Mouse (Mus musculus) heart, embryonic 10.5 days (tissue): ENCODE results near the gene Trio. TPM values are rescaled to one million over a fixed set of nuclear protein-coding genes. Genes with fewer than 3 reads are reported as not detected.

Experiments used
- DNase-seq: peaks from one replicate; pipeline ENCODE4 v3.0.0-alpha.2; 2017; ENCODE audit warnings: low spot score
- H3K27ac ChIP-seq: fragments of 300-500 bp; sonication (generic); 2 replicates; pipeline ENCODE4 v1.5.1; 2016; ENCODE audit warnings: mild to moderate bottlenecking
- H3K27me3 ChIP-seq: fragments of 300-500 bp; sonication (generic); 2 replicates; pipeline ENCODE4 v1.6.1; 2016; ENCODE audit warnings: mild to moderate bottlenecking; ENCODE audit not compliant: poor library complexity, insufficient read depth, severe bottlenecking
- H3K36me3 ChIP-seq: fragments of 300-500 bp; sonication (generic); 2 replicates; pipeline ENCODE4 v1.6.1; 2016; ENCODE audit warnings: mild to moderate bottlenecking, moderate library complexity
- H3K4me1 ChIP-seq: fragments of 300-500 bp; sonication (generic); 2 replicates; pipeline ENCODE4 v1.6.1; 2016; ENCODE audit warnings: mild to moderate bottlenecking
- H3K4me3 ChIP-seq: fragments of 300-500 bp; sonication (generic); 2 replicates; pipeline ENCODE4 v1.5.1; 2016; ENCODE audit warnings: mild to moderate bottlenecking, moderate library complexity
- H3K9me3 ChIP-seq: fragments of 300-500 bp; sonication (generic); 2 replicates; pipeline ENCODE4 v1.6.1; 2016; ENCODE audit warnings: mild to moderate bottlenecking, moderate library complexity
- WGBS: fragments of 180-500 bp; shearing (Covaris S2); methylation state at CpG from one replicate; pipeline ENCODE4 v1.1.7; 2016; 5-methylcytosine and 5-hydroxymethylcytosine counted together
- polyA plus RNA-seq: library from polyadenylated mRNA; unstranded; fragments of >200 nt; fragmentation: Nextera tagmentation; extraction: Ambion mirVana; gene quantifications from 2 replicates; pipeline ENCODE4 v1.2.1, GENCODE M21; 2016

The Trio gene
- polyA plus RNA-seq, 1 experiment from 2014 or later: 22.7 TPM

DNA sequence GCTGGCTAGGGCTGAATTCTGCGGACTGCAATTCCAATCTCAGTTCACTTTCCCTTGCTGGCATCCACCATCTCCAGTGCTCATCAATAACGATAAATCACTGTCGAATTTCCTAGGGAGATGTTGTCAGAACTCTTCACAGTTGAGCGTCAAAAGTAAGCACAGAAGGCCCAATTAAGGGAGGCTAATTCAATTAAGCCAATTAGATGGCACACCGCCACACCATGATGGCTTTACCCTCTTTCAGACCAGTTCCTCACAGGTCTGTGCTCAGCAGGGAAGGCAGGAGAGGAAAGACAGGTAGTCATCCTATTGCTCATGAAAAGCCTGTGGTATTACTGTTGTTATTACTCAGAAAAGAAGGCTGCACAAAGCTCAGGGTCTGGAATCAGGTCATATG is 133.6 kb downstream of the Trio start:
- H3K4me3 ChIP-seq: no peak overlapping the region
- H3K27ac ChIP-seq: no peak overlapping the region
- H3K9me3 ChIP-seq: no peaks in the 10 kb centered on the region
- WGBS: 83% methylated on average over 5 of the region's 5 CpGs
- no peak for DNase-seq
- peaks cover 7% of the 10 kb centered on the region; the same call in 1 of the 2 replicates for H3K4me1 ChIP-seq
- H3K36me3 ChIP-seq: peaks cover 57% of the 10 kb centered on the region; the same call in 1 of the 2 replicates
- H3K27me3 ChIP-seq: no peaks in the 10 kb centered on the region

DNA sequence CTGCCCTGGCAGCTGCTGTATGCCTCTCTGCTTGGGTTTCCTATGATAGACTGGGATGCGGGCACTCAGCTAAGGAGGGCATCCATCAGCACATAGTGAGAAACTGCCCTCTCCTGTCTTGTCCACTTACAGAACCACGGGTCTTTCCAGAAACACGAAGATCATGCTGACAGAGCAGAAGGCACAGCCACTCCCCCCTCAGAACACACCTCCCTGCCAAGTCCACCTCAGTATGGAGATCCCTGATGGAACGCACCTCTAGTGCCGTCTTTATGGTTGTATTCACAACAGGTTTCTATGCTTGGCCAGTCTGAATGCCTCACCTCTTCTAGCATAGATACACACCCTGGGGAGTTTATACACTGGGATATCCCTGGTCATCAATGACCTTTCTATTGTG is 135.0 kb downstream of the Trio start:
- peaks cover 55% of the 10 kb centered on the region; the same call in 1 of the 2 replicates for H3K36me3 ChIP-seq
- H3K9me3 ChIP-seq: no peaks in the 10 kb centered on the region
- H3K27me3 ChIP-seq: no peaks in the 10 kb centered on the region
- no peak for DNase-seq
- H3K4me1 ChIP-seq: peaks cover 10% of the 10 kb centered on the region; the same call in 1 of the 2 replicates
- H3K27ac ChIP-seq: no peak overlapping the region
- no peak overlapping the region for H3K4me3 ChIP-seq
- 91% methylated on average over 5 of the region's 5 CpGs for WGBS

DNA sequence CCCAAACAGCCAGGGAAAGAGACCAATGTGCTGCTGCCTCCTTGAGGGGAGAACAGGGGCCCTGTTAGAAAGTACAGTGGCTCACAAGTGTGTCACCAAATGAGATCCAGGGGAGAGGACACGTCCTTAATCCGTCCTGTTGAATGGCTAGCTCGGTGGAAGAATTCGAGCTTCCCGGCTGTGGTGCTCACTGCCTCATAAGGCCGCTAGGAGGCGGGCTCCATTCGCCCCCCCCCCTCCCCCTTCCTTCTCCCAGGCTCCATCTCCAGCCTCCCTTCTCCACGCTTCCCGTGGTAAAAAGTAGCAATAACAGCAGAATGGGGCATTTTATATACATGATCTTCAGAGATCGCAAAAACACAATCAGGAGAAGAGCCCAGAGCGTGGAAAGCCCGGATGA is 137.5 kb downstream of the Trio start:
- Histone ChIP-seq H3K4me1 (peaks cover 10% of the 10 kb centered on the region; the same call in 1 of the 2 replicates), H3K36me3 (peaks cover 48% of the 10 kb centered on the region; the same call in 1 of the 2 replicates), H3K4me3 (no peak overlapping the region), H3K9me3 (no peaks in the 10 kb centered on the region), H3K27ac (no peak overlapping the region), H3K27me3 (no peaks in the 10 kb centered on the region)
- WGBS: 62% methylated on average over 13 of the region's 13 CpGs
- no peak for DNase-seq

DNA sequence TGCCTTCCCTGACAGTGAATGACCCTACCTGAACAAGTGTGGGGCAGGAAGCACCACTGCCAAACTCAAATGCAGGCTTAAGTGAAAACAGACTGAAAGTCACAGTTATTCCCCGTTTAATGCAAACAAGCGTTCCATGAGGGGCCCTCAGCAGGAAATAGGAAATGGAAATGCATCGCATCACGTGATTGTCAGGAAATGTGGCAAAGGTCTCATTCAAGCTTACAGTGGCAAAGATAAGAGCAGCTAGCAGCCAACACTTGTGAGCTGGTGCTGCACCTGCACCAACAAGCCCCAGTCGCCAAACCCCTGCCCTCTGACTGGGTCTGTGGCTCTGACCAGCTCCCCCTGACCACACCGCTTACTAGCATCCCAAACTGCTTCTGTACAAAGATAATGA is 138.7 kb downstream of the Trio start:
- Histone ChIP-seq H3K36me3 (peaks cover 55% of the 10 kb centered on the region), H3K4me3 (no peak overlapping the region), H3K27ac (peak overlapping the region; percentile 43; the same call in 1 of the 2 replicates), H3K4me1 (peaks cover 10% of the 10 kb centered on the region; the same call in 1 of the 2 replicates), H3K9me3 (no peaks in the 10 kb centered on the region), H3K27me3 (no peaks in the 10 kb centered on the region)
- no peak for DNase-seq
- 63% methylated on average over 6 of the region's 6 CpGs for WGBS

DNA sequence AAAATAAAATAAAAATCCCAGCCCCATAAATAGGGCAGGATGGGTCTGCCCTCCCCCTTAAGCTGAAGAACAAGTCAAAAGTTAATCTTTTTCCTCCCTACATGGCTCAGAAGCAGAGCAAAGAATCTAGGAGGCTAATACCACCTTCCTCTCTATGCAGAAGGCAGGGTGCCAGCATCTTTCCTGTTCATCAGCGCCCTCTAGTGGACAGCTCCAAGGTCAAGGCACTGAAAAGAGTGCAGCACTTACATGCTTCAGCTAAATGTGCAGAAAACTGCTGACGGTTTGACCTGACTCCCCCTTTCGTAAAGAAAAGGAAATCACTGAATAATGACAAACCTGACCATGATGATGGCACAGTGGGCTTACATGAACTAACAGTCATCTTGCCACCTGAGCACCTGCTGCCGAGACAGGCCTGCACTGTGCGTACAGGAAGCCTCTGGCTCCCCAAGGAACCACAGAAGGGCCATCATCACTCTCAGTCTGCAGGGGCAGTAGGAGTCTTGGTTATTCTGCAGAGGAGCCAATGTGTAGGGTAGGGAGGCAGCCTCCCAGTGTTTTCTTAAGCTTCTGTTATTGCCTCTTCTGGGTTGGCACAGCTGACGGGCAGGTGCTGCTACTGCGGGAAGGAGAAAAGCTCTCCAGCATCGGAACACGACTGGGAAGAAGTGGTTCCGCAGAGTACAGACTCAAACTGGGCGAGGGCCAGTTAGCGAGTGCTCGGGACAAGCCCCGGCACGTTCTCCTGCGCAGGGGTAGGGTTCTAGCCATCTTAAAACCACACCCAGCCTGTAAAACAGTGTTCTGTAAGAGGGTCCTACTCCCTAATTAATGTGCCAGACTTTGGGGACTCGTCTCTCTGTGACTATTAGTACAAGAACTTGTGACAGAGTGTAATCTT is 141.0 kb downstream of the Trio start:
- Histone ChIP-seq H3K36me3 (peaks cover 40% of the 10 kb centered on the region), H3K4me3 (no peak overlapping the region), H3K27me3 (no peaks in the 10 kb centered on the region), H3K27ac (no peak overlapping the region), H3K4me1 (peaks cover 23% of the 10 kb centered on the region; the same call in 1 of the 2 replicates), H3K9me3 (no peaks in the 10 kb centered on the region)
- WGBS: 73% methylated on average over 17 of the region's 17 CpGs
- no peak for DNase-seq

DNA sequence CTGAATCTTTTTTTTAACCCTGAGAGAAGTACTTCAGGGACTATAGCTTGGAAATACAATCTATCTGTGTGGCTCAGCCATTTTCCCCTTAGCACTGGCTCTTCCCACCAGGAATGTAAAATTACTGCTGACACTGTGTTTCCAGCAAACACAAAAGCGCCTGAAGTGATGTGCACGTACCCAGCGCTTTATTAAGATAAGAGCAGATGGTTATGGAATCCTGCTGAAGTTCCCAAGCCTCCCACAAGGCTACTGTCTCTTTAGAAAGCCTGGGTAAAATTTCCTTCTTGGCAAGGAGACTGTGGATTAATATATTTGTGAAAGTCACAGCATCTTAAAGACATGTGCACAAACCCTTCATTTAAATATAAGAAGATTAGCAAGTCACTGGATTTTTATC is 141.8 kb downstream of the Trio start:
- Histone ChIP-seq H3K27me3 (no peaks in the 10 kb centered on the region), H3K4me1 (peaks cover 23% of the 10 kb centered on the region; the same call in 1 of the 2 replicates), H3K36me3 (peaks cover 38% of the 10 kb centered on the region), H3K27ac (no peak overlapping the region), H3K4me3 (no peak overlapping the region), H3K9me3 (no peaks in the 10 kb centered on the region)
- DNase-seq: no peak
- 66% methylated on average over 3 of the region's 3 CpGs for WGBS

DNA sequence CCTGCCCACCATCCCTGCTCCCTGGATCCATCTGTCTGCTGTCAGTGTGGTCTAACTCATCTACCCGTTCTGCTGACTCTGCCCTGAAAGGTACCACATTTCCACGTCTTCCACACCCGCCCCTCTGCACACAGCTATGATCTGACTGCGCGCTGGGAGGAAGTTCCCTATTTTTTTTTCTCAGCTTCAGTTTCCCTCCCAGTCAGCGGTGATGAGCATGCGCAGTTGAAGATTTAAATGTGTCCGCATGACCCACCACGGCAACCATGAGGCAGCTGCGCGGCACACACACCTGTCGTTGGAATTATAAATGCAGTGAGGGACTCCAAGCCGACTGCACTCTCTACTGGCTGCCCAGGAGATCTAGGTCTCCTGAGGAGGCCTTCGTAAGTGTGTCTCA is 142.8 kb downstream of the Trio start:
- peaks cover 39% of the 10 kb centered on the region for H3K36me3 ChIP-seq
- no peak overlapping the region for H3K27ac ChIP-seq
- no peaks in the 10 kb centered on the region for H3K27me3 ChIP-seq
- H3K9me3 ChIP-seq: no peaks in the 10 kb centered on the region
- 92% methylated on average over 14 of the region's 14 CpGs for WGBS
- H3K4me3 ChIP-seq: no peak overlapping the region
- peaks cover 25% of the 10 kb centered on the region for H3K4me1 ChIP-seq
- no peak for DNase-seq

DNA sequence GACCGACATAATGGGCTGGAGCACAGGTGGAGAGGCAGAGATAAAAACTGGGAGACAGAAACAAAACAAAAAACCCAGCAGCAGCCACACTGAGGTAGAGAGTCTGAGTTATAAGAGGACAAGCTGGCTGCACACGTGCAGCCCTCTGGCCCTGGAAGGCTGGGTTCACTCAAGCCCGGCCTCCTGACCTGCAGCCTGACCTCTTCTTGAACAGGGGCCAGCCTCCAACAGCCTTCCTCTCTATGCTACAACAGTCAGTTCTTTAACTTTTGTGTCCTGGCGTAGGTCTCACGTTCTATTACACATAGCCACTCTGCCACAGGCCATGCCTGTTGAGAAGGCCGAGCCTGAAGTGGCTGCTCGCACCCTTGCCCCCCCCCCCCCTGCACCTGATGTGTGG is 147.8 kb downstream of the Trio start:
- Histone ChIP-seq H3K4me1 (peaks cover 32% of the 10 kb centered on the region), H3K27me3 (no peaks in the 10 kb centered on the region), H3K4me3 (no peak overlapping the region), H3K36me3 (peaks cover 44% of the 10 kb centered on the region), H3K9me3 (no peaks in the 10 kb centered on the region), H3K27ac (no peak overlapping the region)
- no peak for DNase-seq
- 77% methylated on average over 7 of the region's 7 CpGs for WGBS

DNA sequence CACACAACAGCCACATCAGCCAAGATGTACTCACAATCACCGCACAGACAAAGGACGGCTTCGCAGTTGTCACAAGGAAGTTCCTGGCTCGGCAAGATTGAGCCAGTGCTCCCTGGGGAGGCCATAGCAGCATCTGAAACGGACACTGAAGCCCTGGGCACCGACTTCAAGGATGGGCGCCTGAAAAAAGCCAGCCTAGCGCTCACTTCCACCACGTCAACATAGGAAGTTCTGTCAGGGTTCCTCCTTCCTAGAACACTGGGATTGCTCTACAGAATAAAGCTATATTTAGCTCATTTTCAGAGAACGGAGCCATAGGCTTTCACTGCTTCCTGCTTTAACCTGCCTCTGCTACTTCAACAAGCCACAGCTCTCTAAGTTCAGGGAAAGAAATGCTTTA is 149.3 kb downstream of the Trio start:
- Histone ChIP-seq H3K4me3 (no peak overlapping the region), H3K27ac (peak overlapping the region; percentile 59; the same call in 1 of the 2 replicates), H3K27me3 (no peaks in the 10 kb centered on the region), H3K36me3 (peaks cover 45% of the 10 kb centered on the region), H3K9me3 (no peaks in the 10 kb centered on the region), H3K4me1 (peaks cover 38% of the 10 kb centered on the region)
- 64% methylated on average over 10 of the region's 10 CpGs for WGBS
- no peak for DNase-seq

DNA sequence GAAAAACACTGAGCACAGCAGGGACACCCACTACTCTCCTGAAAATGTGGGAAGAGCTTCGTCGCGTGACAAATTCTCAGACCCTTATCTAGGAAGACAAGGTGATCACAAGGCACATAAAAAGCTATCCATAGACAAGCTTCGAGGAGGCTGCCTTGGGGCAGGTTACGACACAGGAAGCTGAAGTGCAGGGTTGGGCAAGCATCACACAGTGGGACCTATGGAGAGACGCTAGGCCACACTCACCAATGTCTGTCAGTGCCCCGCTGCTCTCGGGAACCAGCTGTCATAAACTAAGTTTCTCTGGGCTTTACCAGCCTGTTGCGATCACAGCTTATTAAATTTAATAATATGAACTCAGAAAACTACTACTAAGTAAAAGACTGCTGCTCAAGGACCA is 149.9 kb downstream of the Trio start:
- H3K27ac ChIP-seq: no peak overlapping the region
- H3K27me3 ChIP-seq: no peaks in the 10 kb centered on the region
- DNase-seq: no peak
- H3K9me3 ChIP-seq: no peaks in the 10 kb centered on the region
- H3K36me3 ChIP-seq: peaks cover 50% of the 10 kb centered on the region
- peaks cover 33% of the 10 kb centered on the region for H3K4me1 ChIP-seq
- no peak overlapping the region for H3K4me3 ChIP-seq
- 82% methylated on average over 9 of the region's 9 CpGs for WGBS

DNA sequence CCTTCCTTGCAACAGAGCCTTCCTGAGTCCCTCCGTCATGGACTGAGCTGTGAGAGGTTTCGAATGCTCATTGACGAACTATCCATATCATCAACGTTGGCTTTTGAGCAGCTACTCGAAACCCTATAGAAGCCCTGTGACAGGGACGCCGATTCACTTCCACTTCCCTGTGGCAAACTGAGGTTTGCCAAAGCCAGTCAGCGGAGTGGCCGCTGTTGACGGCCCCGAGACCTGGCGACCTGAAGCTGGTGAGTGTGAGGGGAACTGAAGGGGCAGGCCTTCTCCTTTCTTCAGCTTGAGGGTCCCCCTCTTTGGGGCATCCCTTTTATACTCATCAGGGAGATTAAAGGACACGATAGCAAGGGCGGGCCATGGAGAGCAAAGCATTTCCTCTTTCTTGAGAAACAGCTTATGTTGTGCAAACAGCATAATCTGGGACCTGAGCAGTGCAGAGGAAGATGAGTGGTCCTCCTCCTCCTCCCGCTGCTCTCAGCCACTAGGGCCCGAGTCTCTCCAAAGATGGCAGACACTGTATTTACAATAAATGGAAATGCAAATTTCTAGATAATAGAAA is 151.8 kb downstream of the Trio start:
- Histone ChIP-seq H3K4me3 (no peak overlapping the region), H3K27me3 (no peaks in the 10 kb centered on the region), H3K27ac (no peak overlapping the region), H3K9me3 (no peaks in the 10 kb centered on the region), H3K36me3 (peaks cover 48% of the 10 kb centered on the region), H3K4me1 (peaks cover 25% of the 10 kb centered on the region)
- 90% methylated on average over 16 of the region's 16 CpGs for WGBS
- no peak for DNase-seq

DNA sequence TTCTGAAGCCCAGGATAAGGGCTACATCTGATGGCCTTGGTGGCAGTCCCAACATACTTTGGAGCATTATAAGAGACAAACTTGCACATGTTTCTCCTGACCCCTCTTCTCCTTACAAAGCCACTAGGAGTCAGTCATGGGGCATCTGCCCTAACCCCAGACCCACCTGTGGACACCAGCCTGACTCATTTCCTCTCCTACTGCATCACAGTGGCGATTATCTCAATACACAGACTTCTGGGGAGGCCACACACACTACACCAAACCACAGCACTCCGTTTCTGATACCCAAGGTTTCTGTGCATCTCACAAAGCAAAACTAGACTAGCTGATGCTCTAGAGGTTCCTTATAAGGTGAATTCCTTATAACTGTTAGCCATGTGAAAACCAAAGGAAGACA is 153.4 kb downstream of the Trio start:
- Histone ChIP-seq H3K36me3 (peaks cover 37% of the 10 kb centered on the region; the same call in 1 of the 2 replicates), H3K27ac (no peak overlapping the region)
- 80% methylated on average over 2 of the region's 2 CpGs for WGBS

DNA sequence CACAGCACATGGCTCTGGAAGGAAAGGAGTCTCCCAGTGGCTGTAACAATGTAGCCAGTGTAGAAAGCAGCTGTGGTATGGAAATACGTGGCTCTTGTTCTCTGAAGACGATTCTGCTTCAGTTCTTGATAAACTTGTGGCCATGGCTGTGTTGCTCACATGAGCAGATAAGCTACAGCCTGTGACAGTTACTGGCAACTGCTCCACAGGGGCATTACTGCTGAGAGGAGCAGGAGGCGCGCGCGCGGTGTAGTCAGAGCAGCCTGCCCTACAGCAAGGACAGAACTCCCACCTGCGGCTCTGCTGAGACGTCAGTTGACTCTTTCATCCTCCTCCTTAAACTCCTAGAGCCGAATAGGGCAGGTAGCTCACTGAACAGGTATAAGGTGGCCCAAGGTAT is 153.9 kb downstream of the Trio start:
- no peaks in the 10 kb centered on the region for H3K27me3 ChIP-seq
- H3K4me1 ChIP-seq: peaks cover 17% of the 10 kb centered on the region
- H3K9me3 ChIP-seq: no peaks in the 10 kb centered on the region
- DNase-seq: no peak
- WGBS: 63% methylated on average over 10 of the region's 10 CpGs
- peak overlapping the region; percentile 36; the same call in 1 of the 2 replicates for H3K27ac ChIP-seq
- no peak overlapping the region for H3K4me3 ChIP-seq
- peaks cover 34% of the 10 kb centered on the region; the same call in 1 of the 2 replicates for H3K36me3 ChIP-seq

More for the DNA sequence above, 153.4 kb downstream of the Trio start:
- Histone ChIP-seq H3K4me1 (peaks cover 19% of the 10 kb centered on the region), H3K27me3 (no peaks in the 10 kb centered on the region), H3K9me3 (no peaks in the 10 kb centered on the region), H3K4me3 (no peak overlapping the region)
- no peak for DNase-seq
